Mouse (Mus musculus) R1 (cell line): ENCODE measurements at regions not wholly inside any gene's neighbourhood (a gene's known extent, or its start where the extent isn't known, plus 50 kb on each side); places are given as distances from the start of the nearest gene placed in this dataset.

Experiments
- DNase-seq: peaks from one replicate; pipeline ENCODE4 v3.0.0-alpha.2; 2018; ENCODE audit warnings: low read depth, low spot score

- no peak for DNase-seq
Measured at GRCm38 (mm10) chr9:90367745-90368144, 97.1 kb upstream of the Tbc1d2b start.

DNA sequence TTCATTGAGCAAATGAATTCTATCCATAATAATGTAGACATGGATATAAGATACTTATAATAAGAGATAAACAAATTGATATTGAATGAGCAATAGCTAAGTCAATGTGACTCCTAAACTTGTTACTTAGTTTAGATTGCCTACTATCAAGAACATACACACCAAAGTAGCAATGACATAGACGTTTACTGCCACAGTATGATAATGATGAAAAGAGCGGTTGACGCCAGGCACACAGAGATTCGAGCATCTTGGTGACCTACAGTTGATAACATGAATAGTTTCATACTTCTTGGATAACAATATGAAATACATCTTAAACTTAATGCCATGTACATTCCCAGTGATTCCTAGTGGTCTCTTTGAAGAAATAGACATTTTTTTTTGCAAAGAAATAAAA is 55.9 kb upstream of the Tbc1d2b start:
- DNase-seq: no peak
